Mouse (Mus musculus): Measurements from ENCODE around the gene 6430628N08Rik. TPM values are rescaled to one million over a fixed set of nuclear protein-coding genes. Genes with fewer than 3 reads are reported as not detected.

The 6430628N08Rik gene
- total RNA-seq, 2 experiments from 2014 or later = not detected

DNA sequence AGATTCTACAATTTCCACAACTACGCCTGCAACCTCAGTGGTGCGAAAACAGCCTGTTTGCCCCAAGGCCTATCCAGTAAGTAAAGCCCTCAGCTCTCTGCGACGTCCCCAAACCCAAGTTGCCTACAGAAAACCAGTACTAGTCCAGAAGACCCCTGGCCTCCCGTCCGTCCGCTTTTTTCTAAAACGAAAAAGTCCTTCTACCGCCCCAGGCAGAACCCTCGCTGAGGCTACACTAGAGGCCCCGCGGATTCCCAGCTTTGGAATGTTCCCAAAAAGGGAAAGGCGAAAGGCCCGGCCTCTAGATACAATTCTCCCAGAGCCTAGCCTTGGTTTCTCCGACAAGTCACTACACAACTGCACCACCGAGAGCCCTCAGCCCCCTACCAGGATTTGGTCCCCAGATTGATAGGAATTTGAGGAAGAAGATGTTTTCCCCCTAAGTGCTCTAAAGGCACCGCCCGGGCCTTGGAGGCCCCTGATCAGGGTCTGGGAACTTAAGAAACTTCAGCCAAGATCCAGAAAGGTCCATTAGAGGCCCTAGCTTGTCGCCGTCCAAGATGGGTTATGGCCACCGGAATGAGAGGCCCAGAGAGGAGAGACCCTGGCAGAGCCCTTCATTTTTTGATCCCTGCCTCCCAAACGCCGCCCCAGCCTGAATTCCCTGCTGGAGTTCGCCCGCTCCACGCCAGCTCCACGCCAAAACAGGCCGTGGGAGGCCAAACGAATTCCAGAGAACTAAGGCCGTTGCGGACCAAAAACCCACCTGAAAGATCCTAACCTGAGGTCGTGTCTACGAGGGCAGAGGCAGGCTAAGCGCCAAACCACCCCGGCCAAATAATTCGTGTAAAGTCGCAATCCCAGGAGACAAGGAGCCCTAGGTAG, 48.1 kb downstream of the 6430628N08Rik start:
- no peak for ATAC-seq (replicated peaks; ENCODE audit: poor library complexity)

DNA sequence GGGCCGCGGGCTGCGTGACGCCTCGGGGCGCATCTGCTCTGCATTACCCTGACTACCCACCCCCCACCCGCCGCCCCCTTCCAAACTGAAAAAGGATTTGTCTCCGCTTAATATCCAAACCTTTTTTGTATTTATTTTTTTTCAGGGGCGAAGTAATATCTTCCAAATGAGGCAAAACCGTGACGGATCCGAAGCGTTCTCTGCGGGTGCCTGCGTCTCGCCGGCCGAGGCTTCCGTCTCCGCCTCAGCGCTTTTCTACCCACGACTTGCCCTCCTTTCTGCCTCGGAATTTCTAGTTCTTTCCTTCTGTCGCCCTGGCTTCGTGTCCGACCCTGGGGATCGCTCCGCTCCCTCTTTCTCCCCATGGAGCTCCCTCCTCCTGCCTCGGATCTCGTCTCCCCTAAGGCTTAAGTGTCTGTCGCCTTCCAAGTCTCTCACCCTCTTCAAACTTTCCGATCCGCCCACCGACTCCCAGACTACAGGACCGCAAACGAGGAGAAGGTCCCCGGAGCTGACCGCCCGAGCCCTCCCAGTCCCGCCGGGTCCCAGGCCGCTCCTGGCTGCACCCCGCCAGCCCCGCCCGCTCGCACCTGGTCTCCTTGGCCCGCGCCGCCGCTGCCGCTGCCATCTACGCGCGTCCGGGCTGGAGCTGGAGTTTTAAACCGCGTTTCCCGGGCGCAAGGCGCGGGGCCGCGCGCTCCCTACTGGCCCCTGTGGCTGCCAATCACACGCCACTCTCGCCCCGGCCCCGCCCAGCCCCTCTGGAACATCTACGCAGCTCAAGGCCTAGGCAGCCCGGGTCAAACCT, 49.0 kb downstream of the 6430628N08Rik start, which contains the start of gene Dmbx1:
Dmbx1 (minus strand) TSS at position 632 of the 808 bp plus-strand sequence.
- peak; percentile 49 for ATAC-seq (replicated peaks; ENCODE audit: poor library complexity)

DNA sequence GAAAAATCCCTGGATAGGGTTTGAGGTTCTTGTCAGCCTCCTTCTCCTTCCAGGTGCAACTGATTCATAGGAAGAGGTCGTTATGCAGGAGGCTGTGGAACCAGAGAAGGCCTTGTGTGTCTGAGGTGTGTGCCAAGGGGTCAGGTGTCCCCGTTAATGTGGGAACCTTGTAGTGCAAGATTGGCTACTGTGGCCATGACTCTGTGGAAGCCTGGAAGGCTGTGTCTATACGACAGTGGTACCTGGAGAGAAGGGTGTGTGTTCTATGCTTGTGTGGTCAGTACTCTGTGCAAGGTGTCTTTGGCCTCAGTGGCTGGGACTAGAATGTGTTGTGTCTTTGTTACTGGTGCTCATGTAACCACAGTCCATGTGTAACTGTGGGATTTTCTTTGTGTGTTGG, 50.2 kb downstream of the 6430628N08Rik start:
- no peak for ATAC-seq (replicated peaks; ENCODE audit: poor library complexity)

DNA sequence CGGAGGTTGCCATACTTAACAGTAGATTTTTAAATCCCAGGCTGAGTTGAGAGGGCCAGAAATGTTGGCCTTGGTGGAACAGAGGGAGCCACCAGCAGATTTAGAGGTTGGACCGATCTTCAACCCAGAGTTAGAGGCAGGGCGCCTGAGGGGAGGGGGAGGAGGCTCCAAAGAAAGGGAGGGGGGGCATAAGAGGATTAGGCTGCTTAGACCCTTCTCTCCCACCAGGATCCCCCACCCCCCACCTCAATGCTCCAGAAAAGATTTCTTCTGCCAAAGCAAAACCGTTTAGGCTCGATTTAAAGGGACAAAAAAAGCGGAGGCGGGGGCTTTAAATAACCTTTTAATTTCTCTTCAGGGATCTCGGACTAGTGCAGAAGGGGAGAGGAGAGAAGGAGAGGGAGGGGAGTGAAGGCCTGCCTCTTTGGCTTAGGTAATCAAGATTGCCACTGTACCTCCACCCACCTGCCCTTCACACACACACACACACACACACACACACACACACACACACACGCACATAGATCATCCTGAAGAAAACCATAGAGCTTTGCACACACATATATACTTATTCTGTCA, 50.9 kb downstream of the 6430628N08Rik start:
- ATAC-seq (replicated peaks; ENCODE audit: poor library complexity) = no peak

DNA sequence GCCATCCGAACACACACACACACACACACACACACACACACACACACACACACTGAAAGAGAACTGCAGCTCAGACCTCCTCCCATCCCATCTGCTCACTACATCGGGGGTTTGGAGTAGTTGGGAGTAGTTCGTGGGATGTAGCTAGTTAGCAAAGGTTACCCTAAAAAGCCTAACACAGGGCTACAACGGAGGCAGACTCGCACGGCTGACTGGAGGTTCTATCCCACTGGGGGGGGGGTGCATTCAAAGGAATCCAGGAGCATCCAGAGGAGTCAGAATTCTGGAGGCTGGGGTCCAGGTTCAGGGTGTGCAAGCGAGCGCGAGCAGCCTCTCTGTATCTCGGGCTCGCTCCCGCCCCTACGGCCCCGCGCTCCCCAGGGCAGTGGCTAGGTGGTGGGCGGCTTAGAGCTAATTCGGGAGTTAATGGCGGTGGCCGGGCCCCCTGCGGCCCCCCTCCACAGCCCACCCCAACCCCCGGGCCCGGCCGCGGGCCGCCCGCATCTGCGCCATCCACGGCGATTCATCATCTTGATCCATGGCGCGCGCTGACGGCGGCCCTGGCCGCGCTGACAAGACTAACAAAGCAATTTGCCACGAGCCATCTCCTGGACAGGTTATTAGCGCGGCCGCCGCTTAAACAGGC, 53.3 kb downstream of the 6430628N08Rik start:
- ATAC-seq (replicated peaks; ENCODE audit: poor library complexity) = no peak

Other genes starting within 250 kb of the 6430628N08Rik start
- not detected in 2 replicates for gene Cyp4b1, start 242.9 kb upstream of the 6430628N08Rik start, total RNA-seq (2015)
- not detected in 2 replicates for gene Cyp4b1, start 242.9 kb upstream of the 6430628N08Rik start, total RNA-seq (2017)
- gene Efcab14, start 152.9 kb upstream of the 6430628N08Rik start, total RNA-seq (2015) = 59.8 and 64.1 TPM in 2 replicates
- gene Efcab14, start 152.9 kb upstream of the 6430628N08Rik start, total RNA-seq (2017) = 19.9 and 32.8 TPM in 2 replicates
- gene Tex38, start 109.6 kb upstream of the 6430628N08Rik start, total RNA-seq (2015) = not detected in 2 replicates
- gene Tex38, start 109.6 kb upstream of the 6430628N08Rik start, total RNA-seq (2017) = not detected in 2 replicates
- gene Atpaf1, start 105.9 kb upstream of the 6430628N08Rik start, total RNA-seq (2015) = 32.1 and 33.7 TPM in 2 replicates
- 11.5 and 21.2 TPM in 2 replicates for gene Atpaf1, start 105.9 kb upstream of the 6430628N08Rik start, total RNA-seq (2017)
- 2.3 and 3.9 TPM in 2 replicates for gene Mob3c, start 62.6 kb upstream of the 6430628N08Rik start, total RNA-seq (2015)
- gene Mob3c, start 62.6 kb upstream of the 6430628N08Rik start, total RNA-seq (2017) = 4.4 and 7.2 TPM in 2 replicates
- gene Mknk1, start 51.5 kb upstream of the 6430628N08Rik start, total RNA-seq (2015) = 13.3 and 16.9 TPM in 2 replicates
- gene Mknk1, start 51.5 kb upstream of the 6430628N08Rik start, total RNA-seq (2017) = 48.3 and 55.5 TPM in 2 replicates
- gene Kncn, start 6.3 kb upstream of the 6430628N08Rik start, total RNA-seq (2015) = 0.12 TPM in 1 of 2 replicates, not detected in the other
- 0.24 TPM in 1 of 2 replicates, not detected in the other for gene Kncn, start 6.3 kb upstream of the 6430628N08Rik start, total RNA-seq (2017)
- gene Dmbx1, start 49.3 kb downstream of the 6430628N08Rik start, total RNA-seq (2015) = not detected in 2 replicates
- gene Dmbx1, start 49.3 kb downstream of the 6430628N08Rik start, total RNA-seq (2017) = not detected in 2 replicates
- gene Faah, start 127.3 kb downstream of the 6430628N08Rik start, total RNA-seq (2015) = 0.83 and 1.2 TPM in 2 replicates
- gene Faah, start 127.3 kb downstream of the 6430628N08Rik start, total RNA-seq (2017) = 0.58 and 1.7 TPM in 2 replicates
- gene Nsun4, start 163.2 kb downstream of the 6430628N08Rik start, total RNA-seq (2015) = 8.2 and 8.9 TPM in 2 replicates
- 8.7 and 8.9 TPM in 2 replicates for gene Nsun4, start 163.2 kb downstream of the 6430628N08Rik start, total RNA-seq (2017)
- gene Uqcrh, start 184.4 kb downstream of the 6430628N08Rik start, total RNA-seq (2015) = 497 and 547 TPM in 2 replicates
- gene Uqcrh, start 184.4 kb downstream of the 6430628N08Rik start, total RNA-seq (2017) = 395 and 400 TPM in 2 replicates
- gene Lrrc41, start 184.6 kb downstream of the 6430628N08Rik start, total RNA-seq (2015) = 19.9 and 22.1 TPM in 2 replicates
- gene Lrrc41, start 184.6 kb downstream of the 6430628N08Rik start, total RNA-seq (2017) = 16.1 and 23.7 TPM in 2 replicates
- 23.4 and 26.0 TPM in 2 replicates for gene Rad54l, start 233.0 kb downstream of the 6430628N08Rik start, total RNA-seq (2015)
- 27.2 and 33.9 TPM in 2 replicates for gene Rad54l, start 233.0 kb downstream of the 6430628N08Rik start, total RNA-seq (2017)
- 8.2 and 13.1 TPM in 2 replicates for gene Pomgnt1, start 233.2 kb downstream of the 6430628N08Rik start, total RNA-seq (2015)
- 12.5 and 16.9 TPM in 2 replicates for gene Pomgnt1, start 233.2 kb downstream of the 6430628N08Rik start, total RNA-seq (2017)

All from megakaryocyte progenitor cell, adult 5-6 weeks (primary cell).